Mouse (Mus musculus) G1E (cell line): ENCODE measurements around the gene Brpf1.

Source experiments
- CTCF ChIP-seq: IDR thresholded peaks from 2 replicates; pipeline ENCODE4 v1.5.1; 2012; ENCODE audit warnings: low read depth, low read length, inconsistent platforms, mixed read lengths
- GATA1 ChIP-seq: IDR thresholded peaks from 2 replicates; pipeline ENCODE4 v1.6.1; 2012; ENCODE audit warnings: borderline replicate concordance, low read length, inconsistent platforms, mixed read lengths

- TF ChIP-seq GATA1 (no peak), CTCF (no peak)
Measured at GRCm38 (mm10) chr6:113315972-113316371, 9.0 kb downstream of the Brpf1 start.
